Mouse (Mus musculus) kidney, adult 2 months (tissue): Measurements from ENCODE around the gene Mgat5b.

Experiments used
- CTCF ChIP-seq: fragments of 200-500 bp; conservative IDR thresholded peaks from 2 replicates; pipeline ENCODE4 v1.5.1; 2011; ENCODE audit warnings: low read depth, mild to moderate bottlenecking, control low read depth, low read length, moderate library complexity, mixed read lengths; ENCODE audit not compliant: insufficient read depth, insufficient read length
- POLR2A ChIP-seq: fragments of 200-500 bp; IDR thresholded peaks from one replicate; pipeline ENCODE4 v1.6.1; 2011; ENCODE audit warnings: low read depth, low read length, control low read depth

DNA sequence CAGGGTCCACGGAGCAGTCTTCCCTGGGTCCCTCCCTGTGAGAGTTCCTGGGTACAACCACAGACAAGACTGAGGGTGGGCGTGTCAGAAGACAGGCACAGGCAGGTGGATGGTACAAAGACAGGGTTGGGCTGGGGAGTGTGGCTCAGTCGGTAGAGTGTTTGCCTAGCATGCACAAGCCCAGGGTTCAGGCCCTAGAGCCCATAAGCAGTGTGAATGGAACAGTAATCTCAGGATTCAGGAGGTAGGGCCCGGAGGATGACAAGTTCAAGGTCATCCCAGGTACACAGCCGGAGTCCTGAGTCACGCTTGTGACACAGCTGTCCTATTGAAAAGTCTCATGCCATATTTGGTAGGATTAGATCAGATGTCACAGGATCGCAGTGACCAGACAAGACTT is 55.7 kb downstream of the Mgat5b start:
- TF ChIP-seq CTCF, result no peak
- TF ChIP-seq POLR2A, result no peak
